Mouse (Mus musculus): ENCODE results near the gene Mcf2l. TPM values are rescaled to one million over a fixed set of nuclear protein-coding genes. Genes with fewer than 3 reads are reported as not detected.
A peak's percentile ranks its signal among the peaks of the same experiment; 100 is the strongest.

Mcf2l gene
- total RNA-seq, 4 experiments from 2014 or later = 55.6 to 85.0 (median 65.1) TPM

DNA sequence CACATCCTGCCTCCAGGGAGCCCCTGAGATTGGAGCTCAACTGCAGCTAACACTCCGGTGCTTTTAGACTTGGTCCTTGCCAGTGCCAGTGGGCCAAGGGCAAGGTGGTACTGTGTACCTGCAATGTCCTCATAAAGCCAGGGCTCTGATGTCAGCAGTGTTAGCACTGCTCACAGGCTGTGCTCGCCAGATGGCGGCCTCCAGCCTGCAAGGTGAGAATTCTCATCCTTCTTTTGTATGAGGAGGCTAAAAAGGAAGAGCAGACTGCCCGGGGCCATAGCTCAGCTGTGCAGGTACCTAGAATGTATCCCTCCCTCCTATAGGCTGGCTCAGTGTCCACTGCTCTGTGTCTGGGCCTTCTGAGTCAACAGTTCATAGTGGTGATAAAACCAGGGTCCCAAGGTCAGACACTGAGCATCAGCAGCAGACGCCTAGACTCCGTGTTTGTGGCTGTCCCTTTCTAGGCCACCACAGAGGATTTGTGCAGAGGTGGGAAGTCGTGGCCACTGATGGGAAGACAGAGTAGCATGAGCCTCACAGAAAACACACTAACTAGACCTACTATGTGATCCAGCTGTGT is 77.5 kb downstream of the Mcf2l start:
- DNase-seq (ENCODE audit: low spot score) = no peak

DNA sequence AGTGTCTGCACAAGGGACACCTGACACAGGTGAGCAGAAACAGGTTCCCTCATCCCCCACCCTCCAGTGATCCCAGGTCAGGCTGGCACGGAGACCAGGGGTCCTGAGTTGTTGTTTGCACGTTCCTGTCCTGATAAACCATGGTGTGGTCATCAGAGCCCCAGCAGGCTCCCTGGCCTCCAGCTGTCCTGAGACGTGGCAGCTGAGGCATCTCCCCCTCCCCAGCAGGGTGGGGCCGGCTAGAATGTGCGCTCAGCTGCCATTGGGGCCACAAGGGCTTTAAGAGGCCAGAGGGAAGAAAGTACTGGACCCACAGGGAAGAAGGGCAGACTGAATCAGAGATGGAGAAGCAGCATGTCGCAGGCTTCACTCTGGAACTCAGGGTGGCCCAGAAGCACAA is 79.1 kb downstream of the Mcf2l start:
- DNase-seq (ENCODE audit: low spot score) = no peak

DNA sequence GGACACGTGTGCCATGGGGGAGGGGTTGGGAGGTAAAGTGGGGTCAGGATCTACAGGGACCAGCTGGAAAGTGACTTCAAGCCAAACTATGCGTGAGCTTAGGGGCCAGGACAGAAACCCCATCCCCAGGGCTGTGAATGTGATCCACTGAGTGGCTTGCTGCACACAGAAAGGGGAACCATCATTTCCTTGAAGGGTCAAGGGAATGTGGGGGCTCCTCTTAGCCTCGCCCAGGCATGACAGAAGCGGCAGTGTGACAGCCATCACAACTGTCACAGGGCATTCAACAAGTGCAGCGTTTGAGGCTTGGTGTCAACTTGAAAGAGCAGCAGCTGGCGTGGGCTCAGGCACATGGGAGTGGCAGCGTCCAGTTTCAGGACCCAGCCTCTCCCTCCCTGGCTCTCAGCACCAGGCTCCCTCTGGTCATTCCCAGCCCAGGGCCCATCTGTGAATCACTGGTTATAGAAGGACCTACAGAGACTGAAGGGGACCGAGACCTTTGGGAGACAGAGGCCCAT is 81.8 kb downstream of the Mcf2l start:
- no peak for DNase-seq (ENCODE audit: low spot score)

DNA sequence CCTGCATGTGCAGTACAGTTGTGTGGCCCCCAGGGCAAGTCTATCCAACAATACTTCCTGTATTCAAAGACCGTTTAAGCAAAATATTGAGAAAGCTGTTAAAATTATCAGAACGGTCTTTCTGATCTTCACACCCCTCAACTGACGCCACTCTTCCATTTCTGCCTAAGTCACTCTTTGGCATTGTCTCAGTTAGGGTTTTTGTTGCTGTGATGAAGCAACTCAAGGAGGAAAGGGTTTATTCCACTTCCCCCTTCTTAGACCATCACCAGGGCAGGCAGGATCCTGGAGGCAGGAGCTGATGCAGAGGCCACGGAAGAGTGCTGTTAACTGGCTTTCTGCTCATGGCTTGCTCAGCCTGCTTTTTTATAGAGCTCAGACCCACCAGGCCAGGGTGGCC is 82.3 kb downstream of the Mcf2l start:
- DNase-seq (ENCODE audit: low spot score) = no peak

DNA sequence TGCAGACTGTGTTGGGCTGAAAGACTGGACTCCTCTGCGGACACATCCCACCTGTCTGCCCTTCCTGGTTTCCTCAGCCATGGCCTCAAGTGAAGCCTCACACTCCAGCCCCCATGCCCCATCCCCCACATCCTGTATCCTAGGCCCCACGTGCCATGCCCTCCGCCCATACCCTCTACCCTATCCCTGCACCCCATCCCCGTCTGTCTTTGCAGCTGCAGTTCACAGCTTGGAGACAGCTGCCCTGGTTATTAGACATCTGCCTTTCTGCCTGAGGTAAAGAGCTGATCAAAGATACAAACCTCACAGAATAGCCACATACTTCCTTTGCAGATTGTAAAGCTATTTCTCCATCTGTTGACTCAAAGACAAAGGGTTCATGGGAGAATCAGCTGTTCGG is 83.3 kb downstream of the Mcf2l start:
- DNase-seq (ENCODE audit: low spot score) = no peak

DNA sequence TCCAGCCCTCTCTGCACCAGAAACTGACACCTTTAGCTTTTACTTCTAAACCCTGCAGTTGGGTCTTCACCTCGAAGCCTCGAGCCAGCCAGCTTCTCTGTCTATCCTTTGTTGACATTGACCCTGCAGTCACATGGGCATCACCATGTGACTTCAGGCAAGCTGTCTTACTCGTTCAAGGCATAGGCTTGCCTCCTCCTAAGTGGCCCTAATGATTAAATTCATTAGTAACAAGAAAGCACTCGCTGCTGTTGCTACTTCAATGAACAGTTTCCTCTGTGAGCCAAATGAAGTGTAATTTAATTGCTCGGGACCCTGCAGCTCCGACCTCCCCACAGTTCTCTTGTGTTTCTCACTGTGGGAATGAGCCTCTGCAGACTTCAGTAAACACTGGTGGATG is 83.8 kb downstream of the Mcf2l start:
- DNase-seq (ENCODE audit: low spot score) = no peak

DNA sequence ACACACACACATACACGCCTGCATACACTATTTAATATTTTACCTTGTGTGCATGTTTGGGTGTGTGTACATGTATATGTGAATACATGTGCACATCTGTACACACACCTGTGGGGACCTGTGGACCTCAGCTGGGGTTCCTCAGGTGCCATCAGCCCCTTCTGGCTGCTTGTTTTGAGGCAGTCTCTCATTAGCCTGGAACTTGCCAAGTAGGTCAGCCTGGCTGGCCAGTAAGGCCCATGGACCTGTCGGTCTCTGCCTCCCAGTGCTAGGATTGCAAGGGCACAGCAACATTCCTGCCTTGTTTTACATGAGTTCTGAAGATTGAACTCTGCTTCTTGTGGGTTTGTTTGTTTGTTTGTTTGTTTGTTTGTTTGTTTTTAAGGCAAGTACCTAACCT is 87.0 kb downstream of the Mcf2l start:
- DNase-seq (ENCODE audit: low spot score) = no peak

DNA sequence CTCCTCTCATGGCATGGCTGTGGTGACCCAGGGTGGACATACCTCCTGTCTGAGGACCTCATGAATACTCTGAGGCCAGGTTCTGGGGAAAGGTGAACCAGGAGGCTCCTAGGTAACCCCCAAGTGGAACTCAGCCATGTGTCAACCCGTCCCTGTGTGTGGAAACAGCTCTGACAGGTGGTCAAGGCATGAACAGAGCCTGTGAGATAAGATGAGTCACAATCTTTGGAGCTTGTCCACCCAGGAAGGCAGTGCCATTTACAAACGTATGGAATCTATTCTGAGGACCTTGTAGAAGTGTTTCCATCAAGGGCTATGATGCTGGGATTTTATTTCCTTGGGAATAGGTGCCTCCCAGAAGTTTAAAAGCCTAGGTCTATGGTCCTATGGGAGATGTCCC is 87.6 kb downstream of the Mcf2l start:
- no peak for DNase-seq (ENCODE audit: low spot score)

DNA sequence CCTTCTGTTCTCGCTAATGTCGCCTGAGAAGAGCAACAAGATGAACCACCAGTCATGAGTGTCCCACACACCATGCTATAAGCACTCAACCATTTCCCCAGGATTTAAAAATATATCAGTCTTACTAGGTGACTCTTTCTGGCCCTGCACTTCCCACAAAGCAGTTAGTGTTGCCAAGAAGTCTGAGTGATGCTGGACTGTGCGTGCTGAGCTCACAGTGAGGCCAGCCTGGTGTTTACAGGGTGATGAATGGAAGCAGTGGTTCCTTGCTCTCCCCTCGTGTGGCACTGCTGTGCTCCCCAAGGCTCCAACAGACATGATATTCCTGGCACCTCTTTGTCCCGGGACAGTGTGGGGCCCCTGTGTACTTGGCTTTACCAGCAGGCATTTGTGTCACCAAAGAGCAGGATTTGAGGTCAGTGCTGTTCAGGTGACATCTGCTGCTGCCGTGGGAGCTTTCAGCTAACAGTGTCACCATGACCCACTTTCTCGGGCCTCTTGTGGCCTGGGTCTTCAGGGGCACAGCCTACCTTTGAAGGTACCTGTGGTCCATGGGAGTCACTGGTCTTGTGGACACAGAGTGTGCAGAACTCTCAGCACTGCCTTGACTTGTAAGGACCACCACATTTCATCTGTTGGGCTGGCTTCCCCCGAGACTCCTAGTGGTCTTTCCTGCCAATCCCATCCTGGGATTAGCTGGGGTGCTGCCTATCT is 88.4 kb downstream of the Mcf2l start:
- no peak for DNase-seq (ENCODE audit: low spot score)

DNA sequence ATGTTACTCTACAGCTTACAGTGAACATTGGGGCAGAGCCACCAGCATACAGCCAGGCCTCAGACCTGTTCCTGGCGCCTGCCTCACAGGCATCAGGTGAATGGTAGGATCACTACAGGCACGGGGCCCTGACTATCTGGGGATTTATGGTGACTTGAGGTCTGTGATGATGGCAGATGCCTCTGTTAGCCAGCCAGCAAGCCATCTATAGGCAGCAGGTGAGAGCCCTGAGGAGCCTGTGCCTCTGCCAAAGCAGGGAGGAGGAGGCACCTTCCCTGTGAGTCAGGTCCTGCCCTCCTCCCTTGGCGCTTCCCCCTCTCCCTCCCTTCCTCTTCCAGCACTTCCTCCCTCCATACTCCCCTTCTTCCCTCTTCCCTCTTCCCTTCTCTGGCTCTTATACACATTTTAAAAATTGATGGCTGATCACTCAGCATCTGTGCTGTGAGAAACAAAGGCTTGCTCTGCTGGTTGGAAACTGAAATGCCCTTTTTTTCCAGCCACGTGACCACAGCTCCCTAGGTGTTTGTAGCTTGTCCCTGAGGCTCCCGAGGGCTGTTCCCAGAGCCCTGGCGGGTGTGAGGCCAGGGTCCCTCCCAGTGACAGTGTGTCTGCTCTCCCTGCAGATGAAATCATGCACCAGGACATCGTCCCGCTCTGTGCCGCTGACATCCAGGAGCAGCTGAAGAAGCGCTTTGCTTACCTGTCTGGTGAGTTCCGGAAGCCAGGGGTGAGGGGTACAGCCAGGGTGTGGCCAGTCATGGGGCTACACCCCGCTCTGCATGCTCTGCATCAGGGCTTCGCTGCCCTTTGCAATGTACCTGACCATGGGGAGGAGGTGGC is 89.2 kb downstream of the Mcf2l start:
- no peak for DNase-seq (ENCODE audit: low spot score)

DNA sequence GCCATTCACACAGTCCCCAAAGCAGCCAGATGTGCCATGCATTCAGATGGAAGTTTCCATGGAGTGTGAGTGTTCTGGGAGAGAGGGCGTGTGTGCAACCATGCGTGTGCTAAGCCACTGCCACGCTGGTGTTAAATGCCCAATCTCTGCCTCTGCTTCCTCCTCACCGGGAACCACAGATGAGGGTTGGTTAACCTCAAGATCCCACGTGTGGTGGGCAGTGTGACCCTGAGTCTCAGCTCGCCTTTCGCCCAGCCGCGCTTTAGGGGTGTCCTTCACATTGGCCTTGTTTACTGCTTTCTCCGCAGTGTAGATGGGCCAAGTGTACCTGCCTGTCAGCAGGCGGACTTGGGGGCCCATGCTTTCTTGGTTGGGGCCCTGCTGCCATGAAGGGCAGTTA is 102.7 kb downstream of the Mcf2l start:
- no peak for DNase-seq (ENCODE audit: low spot score)

DNA sequence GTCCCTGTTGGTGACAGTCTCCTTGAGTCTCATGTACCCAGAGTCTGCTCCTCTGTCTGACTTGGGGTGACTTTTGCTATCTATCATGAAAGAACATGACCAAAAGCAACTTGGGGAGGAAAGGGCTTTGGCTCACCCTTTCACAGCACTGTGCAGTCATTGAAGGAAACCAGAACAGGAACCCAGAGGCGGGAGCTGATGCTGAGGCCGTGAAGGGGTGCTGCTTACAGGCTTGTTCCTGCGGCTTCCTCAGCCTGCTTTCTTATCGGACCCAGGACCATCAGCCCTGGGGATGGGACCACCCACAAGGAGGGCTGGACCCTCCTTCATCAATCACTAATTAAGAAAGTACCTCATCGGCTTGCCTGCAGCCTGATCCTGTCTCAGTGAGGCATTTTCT is 103.1 kb downstream of the Mcf2l start:
- DNase-seq (ENCODE audit: low spot score) = no peak

DNA sequence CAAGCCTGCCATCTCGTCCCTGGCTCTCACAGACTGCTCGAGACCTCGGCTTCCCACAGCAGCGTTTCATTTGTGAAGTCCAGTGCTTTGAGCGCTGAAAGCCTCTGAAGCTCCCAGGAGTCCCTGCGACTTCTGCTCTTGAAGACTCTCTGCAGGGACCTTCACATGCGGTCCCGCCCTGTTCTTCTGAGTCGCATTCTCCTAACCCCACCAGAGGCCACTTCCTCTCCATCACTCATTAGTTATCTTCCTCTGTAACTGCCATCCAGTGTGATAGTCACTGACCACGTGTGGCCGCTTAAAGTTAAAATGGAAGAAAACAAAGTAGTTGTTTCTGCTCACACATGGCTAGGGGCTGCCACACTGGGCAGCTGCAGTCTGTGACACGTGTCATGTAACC is 103.7 kb downstream of the Mcf2l start:
- DNase-seq (ENCODE audit: low spot score) = no peak

DNA sequence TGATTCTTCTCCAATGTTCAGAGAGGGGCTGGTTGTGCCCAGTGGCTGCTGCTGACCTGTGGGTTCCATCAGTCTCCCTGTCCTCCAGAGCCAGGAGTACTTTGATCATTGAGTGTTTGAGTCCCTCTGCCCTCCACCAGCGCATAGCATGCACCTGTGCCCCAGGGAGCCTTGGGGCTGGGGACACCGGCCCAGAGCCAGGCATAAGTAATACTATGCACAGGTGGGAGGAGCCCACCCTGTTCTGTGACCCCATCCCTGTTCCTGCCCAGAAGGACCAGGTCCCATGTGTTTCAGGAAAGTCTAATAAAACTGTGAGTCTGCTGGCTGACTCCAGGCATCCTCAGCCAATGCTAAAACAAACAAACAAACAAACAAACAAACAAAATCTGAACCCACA is 104.7 kb downstream of the Mcf2l start:
- DNase-seq (ENCODE audit: low spot score) = no peak

DNA sequence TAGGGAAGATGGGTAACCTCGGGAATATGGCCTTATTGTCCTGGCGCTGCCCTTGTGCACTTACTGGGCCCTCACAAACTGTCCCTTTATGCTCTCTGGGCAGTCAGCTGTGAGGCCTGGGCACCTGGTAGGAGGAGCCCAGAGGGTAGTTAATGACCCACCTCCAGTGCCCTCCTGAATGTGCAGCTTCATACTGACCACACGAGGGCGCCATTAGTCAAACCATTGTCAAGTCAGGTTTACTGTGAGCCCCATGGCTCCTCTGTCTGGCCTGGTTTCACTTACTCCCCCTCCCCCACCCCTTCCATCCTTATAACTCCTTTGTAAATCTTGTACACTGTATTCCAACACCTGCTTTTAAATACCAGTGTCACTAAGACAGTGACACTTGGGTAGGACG is 105.1 kb downstream of the Mcf2l start:
- peak; percentile 31 for DNase-seq (ENCODE audit: low spot score)

DNA sequence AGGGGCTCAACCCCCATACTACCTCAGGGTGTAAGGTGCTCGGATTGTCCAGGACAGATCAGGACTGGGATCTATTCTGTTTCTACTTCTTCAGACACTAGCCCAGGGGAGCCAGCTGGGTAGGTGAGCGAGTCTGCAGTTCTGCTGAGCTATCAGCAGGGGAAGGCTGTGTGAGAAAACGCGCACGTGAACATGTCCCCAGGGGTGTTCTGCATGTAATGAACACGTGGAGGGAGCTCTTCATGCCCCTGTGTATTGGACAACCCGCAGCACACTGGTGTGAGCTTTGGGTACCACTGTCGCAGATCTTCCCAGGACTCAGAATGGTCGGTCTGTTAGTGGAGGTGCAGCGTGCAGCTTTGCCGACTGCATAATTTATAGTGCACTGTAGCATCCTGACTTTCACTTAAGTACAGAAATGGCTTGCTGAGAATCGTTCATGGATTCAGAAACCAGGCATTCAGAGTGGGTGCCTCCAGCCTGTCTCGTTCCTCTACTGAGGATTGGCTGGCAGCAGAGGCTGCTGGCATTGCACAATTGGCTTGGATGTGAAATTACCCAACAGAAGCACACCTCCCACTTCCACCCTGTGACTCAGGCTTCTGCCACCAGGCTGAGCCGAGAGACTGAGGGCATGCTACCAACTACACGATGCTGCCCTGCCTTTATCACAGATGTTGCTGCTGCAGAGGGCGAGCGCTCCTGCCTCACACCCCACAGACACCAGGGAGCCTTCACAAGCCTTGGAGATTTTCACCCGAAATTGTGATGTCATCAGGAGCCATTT is 110.3 kb downstream of the Mcf2l start:
- no peak for DNase-seq (ENCODE audit: low spot score)

DNA sequence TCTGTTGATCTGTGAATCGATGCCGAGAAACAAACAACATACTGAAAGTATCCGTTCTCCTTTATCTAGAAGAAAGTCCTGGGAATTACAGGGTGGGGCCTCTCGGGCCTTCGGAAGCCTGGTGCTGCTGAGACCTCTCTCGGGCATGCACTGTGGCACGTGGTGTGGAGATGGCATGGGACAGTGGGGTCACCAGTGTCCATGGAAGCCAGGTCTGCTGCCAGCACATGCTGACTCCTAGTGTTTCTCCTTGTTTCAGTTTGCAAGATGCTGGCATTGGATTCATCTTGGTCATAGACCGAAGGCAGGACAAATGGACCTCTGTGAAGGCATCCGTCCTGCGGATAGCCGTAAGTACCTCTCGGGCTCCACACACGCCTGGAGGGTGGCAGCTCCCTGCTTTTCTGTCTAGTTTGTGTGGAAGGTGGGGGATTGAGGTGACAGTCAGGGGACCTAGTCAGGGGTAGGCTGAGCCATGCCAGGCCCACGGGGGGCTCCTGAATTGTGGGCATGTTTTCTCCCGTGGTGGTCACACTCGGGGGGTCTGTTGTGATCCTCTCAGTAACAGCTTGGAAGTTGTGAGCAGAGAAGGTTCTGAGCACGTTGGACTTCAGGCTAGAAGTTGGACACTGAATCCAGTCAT is 111.1 kb downstream of the Mcf2l start:
- DNase-seq (ENCODE audit: low spot score) = no peak

DNA sequence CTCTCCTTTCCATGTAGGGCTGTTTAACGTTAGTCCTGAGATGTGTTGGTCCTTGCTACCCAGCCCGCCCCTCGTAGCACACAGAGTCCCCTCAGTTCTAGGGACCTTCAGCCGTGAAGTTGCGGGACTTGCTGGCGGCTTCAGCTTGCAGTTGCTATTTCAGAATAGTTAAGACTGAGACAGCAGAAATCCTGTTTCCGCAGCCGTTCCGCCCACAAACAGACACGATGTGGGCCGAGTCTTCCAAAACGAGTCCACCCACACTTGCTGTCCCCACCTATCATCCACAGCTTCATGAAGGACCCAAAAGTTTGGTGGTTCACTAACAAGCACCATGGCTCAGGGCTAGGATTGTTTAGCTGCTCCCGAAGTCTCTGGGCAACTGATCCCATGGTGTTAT is 111.7 kb downstream of the Mcf2l start:
- no peak for DNase-seq (ENCODE audit: low spot score)

DNA sequence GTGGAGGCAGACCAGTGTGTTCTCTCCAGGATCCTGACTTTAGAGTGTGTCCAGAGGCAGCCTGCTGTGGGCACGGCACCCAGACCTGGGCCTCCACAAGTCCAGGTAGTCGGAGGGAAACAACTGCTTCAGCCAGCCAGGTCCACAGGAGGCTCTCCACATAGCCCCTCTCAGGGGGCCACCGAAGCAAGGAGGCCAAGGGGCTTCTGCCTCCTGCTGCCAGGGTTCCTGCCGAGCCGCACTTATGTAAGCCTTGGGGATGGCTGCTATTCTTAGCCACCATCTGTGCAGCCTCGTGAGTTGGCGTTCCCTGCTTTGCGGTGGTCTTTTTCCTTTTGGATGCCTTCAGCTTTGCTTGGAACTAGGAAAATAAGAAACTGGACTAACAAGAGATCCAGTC is 114.0 kb downstream of the Mcf2l start:
- DNase-seq (ENCODE audit: low spot score) = no peak

DNA sequence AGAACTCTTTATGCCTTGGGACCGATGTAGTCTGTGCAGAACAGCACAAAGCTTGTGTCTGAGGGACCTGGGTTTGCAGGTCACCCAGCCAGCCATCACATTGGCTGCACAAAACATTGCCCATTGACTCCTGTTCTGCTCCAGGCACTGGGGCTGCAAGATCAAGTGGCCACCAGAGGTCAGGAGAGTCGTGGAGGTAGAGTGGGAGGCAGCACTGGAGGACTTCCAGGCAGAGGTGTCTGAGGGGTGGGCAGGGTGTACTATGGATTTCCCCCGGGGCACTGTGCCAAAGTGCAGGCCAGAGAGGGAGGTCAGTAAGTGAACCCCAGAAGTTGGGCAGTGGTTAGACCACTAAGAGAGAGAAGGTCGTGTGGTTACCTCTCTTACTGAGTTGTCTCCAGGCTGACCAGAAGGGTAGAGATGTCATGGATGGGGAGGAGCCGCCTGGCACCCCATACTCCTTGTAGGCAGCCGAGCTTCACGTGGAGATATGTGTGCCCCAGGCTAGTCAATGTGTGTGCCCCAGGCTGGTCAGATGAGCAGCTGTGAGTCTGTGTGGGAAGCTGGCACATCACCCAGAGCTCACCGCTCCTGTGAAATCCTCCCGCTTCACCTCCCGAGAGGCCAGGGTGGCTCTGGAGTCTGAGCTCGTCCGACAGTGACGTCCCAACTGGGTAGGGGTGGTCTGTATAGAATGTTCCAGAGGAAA is 115.3 kb downstream of the Mcf2l start:
- no peak for DNase-seq (ENCODE audit: low spot score)

DNA sequence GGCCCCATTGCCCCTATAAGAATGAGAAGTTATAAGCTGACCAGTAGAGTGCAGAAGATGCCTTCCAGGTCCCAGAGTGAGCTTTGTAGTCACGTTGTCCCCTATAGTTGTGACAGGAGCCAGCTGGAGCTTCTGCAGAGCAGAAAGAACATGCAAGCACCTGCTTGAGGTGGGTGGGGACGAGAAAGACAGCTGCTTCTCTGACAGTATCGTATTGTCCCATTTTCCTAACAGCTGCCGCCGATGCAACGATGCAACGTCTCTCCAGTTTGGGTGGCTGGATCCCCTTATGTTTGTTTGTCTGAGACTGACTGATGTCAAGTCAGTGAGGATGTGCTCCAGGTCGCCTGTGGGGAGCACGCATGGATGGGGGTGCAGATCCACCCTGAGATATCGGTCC is 117.8 kb downstream of the Mcf2l start:
- DNase-seq (ENCODE audit: low spot score) = no peak

Measured in heart, adult 8-10 months (tissue).